Mouse (Mus musculus) gastrocnemius, adult 2 months (tissue): ENCODE data around the gene Srpr. TPM values are rescaled to one million over a fixed set of nuclear protein-coding genes. Genes with fewer than 3 reads are reported as not detected.

Experiments used
- DNase-seq: peaks from one replicate; pipeline ENCODE4 v3.0.0; 2022
- H3K27ac ChIP-seq: fragments of 200-600 bp; 2 replicates; pipeline ENCODE4 v1.8.1; 2022; ENCODE audit warnings: mild to moderate bottlenecking
- H3K4me3 ChIP-seq: fragments of 200-600 bp; 2 replicates; pipeline ENCODE4 v1.8.1; 2022; ENCODE audit warnings: mild to moderate bottlenecking, moderate library complexity
- CTCF ChIP-seq: fragments of 200-600 bp; IDR thresholded peaks from 2 replicates; pipeline ENCODE4 v1.8.1; 2022; ENCODE audit warnings: antibody characterized with exemption, mild to moderate bottlenecking, moderate library complexity
- intact Hi-C: fragments of 180-260 bp; cut with DNase I; formaldehyde crosslinking; loops from one replicate; pipeline ENCODE4 v1.15.1; 2025
- total RNA-seq, 2 experiments: library from RNA; stranded (reverse); gene quantifications; 2 replicates each; pipeline ENCODE4 v1.2.3; 2021

Gene Srpr
- total RNA-seq, 2 experiments from 2014 or later: 222 to 262 TPM

DNA sequence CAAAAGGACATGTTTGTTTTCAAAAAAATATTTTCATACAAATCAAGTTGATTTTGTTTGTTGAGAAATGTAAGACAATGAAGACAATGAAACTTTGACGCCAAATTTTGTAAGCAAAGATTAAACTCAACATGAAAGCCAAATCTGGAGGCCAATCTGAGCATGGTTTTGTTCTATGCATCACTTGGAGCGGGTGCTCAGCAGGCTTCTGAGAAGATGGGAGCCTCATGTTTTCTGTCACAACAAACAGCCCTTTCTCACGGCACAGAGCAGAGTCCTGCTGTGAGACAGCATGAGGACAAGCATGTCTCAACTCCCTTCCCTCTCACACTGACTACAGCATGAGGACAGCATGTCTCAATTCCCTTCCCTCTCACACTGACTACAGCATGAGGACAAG, 36.0 kb downstream of the Srpr start:
- no peak overlapping the region for H3K4me3 ChIP-seq
- H3K27ac ChIP-seq: peak overlapping the region; percentile 28; the same call in 1 of the 2 replicates
- intact Hi-C loops: loop anchor here (5.0 kb wide), 1 partner anchor 39 kb away; no protein-coding TSS in a partner anchor
- TF ChIP-seq CTCF: no peak
- DNase-seq: no peak

DNA sequence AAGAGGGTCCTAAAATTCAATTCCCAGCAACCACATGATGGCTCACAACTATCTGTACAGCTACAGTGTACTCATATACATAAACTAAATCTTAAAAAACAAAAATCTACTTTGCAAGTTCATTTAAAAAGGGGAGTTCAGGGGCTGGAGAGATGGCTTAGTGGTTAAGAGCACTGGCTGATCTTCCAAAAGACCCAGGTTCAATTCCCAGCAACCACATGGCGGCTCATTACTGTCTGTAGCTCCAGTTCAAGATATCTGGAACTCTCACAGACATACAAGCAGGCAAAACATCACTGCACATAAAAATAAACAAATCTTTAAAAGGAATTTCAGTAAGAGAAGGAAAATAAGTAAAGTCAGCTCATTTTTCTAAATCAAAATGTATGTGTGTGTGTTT, 38.4 kb downstream of the Srpr start:
- no peak for DNase-seq
- Histone ChIP-seq H3K27ac (peak overlapping the region; percentile 67), H3K4me3 (no peak overlapping the region)
- intact Hi-C loops: loop anchor here (5.0 kb wide), 1 partner anchor 41 kb away; no protein-coding TSS in a partner anchor
- no peak for TF ChIP-seq CTCF

DNA sequence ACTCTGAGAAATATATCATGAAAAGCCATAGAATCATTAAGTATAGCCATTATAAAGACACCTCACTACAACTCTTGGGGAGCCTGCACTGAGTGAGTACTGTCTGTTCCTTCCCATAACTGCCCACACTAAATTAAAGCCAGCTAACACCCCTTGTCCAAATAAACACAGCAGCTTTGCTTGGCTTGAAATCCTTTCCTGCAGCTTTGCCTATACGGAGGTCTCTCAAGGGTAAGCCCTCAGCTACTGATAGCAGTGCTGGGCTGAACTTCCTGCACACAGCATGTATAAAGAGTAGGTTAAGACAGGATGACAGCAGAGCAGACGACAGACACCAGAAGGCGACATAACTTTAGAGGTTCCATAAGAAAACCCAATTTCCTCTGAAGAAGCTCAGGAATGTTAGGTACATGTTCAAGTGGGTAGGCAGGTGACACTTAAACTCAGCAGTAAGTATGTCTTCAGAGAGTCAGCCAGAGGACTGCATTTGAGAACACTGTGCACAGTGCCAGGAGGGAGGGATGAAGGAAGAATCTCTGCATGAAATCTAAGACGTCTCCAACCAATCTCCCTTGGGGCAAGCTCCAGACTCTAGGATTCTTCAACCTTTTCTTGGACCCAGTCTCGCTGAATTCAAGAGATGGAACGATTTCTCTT, 39.1 kb downstream of the Srpr start:
- Histone ChIP-seq H3K27ac (peak overlapping the region; percentile 67), H3K4me3 (no peak overlapping the region)
- peak; percentile 59 for DNase-seq
- intact Hi-C loops: loop anchor here (5.0 kb wide), 1 partner anchor 42 kb away; no protein-coding TSS in a partner anchor
- no peak for TF ChIP-seq CTCF

DNA sequence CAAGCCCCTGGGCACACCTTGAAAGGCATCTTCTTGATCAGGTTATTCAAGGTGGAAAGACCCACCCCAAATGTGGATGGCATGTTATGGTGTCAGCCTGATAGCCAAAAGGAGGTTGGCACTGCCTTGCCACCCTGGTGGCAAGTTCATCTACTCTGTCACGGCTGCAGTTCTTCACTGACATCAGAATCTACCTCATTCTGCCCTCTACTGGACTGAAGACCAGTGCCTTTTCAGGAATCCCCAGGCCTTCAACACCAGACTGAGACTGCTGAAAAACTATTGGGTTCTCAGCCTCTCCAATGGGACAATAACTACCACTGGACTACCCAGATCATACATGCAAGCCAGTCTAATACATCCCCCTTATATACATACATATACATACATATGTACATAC, 39.8 kb downstream of the Srpr start:
- peak; percentile 42 for TF ChIP-seq CTCF
- intact Hi-C loops: loop anchor here (5.0 kb wide), 1 partner anchor 42 kb away; no protein-coding TSS in a partner anchor
- no peak for DNase-seq
- no peak overlapping the region for H3K4me3 ChIP-seq
- peak overlapping the region; percentile 67 for H3K27ac ChIP-seq

- Histone ChIP-seq H3K4me3 (no peak overlapping the region), H3K27ac (no peak overlapping the region)
- DNase-seq: no peak
- TF ChIP-seq CTCF: no peak
- intact Hi-C loops: no loop called here
Observed at GRCm38 (mm10) chr9:35247405-35247804, 47.4 kb downstream of the Srpr start.

- intact Hi-C loops: no loop called here
- no peak for TF ChIP-seq CTCF
- no peak overlapping the region for H3K4me3 ChIP-seq
- DNase-seq: no peak
- H3K27ac ChIP-seq: no peak overlapping the region
Observed at GRCm38 (mm10) chr9:35249476-35249875, 49.5 kb downstream of the Srpr start.

DNA sequence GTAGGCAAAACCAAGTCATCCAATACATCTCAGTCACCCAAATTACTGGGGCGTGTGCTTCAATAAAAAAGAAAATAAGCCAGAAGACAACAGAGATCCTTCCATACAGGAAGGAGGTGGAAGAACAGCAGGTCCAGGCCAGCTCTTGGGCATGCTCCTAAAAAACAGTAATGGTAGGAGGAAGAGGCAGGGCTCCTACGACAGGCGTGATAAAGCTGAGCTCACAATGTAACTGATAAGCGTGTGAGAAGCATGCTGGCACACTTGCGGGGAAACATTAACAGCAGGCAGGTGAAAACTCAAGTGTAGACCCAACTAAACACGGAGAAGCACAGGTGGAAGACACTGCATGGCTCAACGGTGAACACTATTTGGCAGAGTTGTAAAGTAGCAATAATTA, 57.4 kb downstream of the Srpr start:
- Histone ChIP-seq H3K4me3 (no peak overlapping the region), H3K27ac (no peak overlapping the region)
- DNase-seq: no peak
- no peak for TF ChIP-seq CTCF
- intact Hi-C loops: no loop called here

GRCm38 (mm10) chr9:35262418-35262817, 62.4 kb downstream of the Srpr start:
- Histone ChIP-seq H3K27ac (no peak overlapping the region), H3K4me3 (no peak overlapping the region)
- intact Hi-C loops: no loop called here
- no peak for TF ChIP-seq CTCF
- no peak for DNase-seq

DNA sequence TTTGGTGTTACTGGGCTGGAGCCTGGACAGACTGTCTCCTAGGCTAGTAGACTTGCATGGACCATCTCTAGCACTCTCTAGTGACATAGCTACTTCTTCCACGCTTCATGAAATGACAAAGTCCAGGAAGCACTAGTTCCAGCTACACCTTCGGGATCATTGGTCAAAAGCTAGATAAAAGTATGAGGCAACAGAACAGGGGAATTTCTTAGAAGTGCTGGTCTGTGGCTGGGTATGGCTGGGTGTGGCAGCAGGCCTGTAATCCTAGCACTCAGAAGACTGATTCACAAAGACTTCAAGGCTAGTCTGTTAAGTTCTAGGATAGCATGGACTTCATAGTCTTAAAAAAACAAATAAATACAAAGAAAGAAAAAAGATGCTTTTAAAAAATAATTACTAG, 63.5 kb downstream of the Srpr start:
- no peak overlapping the region for H3K27ac ChIP-seq
- no peak for TF ChIP-seq CTCF
- H3K4me3 ChIP-seq: no peak overlapping the region
- no peak for DNase-seq
- intact Hi-C loops: no loop called here

- Histone ChIP-seq H3K27ac (no peak overlapping the region), H3K4me3 (no peak overlapping the region)
- no peak for DNase-seq
- no peak for TF ChIP-seq CTCF
- intact Hi-C loops: no loop called here
Observed at GRCm38 (mm10) chr9:35264509-35264908, 64.5 kb downstream of the Srpr start.

DNA sequence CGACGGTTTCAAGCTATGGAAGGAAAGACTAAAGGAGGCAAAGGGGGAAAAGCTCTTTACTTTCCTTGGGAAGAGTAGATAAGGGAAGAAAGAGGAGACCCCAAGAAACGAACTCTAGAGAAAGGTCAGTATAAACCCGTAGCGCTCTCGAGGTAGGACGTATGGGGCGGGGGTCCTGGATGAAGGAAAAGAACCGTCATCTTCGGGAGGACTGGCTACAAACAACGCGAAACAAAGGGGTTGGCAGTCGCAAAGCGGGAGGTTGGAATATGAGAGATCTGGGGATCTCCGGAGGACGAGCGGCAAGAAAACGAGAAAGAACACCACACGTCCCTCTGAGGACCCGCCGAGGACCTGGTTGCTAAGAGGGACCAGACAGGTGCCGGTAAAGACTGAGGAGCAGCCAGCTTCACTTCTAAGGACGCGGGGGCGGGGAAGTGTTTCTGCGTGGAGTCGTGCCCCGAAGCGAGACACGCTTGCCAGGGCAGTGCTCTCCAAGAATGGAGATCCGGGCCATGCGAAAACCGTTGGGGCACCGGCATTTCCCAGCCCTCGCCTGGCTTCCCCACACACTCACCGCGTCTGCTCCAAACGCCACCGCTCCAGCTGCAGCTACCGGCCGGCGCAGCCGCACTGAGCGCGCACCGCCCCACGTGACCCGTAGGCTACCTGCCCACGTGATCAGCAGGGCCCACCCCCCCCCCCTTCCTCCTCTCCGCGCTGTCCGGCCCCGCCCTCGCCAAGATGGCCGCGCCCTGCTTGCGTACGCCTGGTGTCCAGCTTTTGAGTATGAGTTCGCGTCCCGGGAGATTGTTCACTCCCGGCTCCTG, 67.4 kb downstream of the Srpr start, which contains the start of the genes Fam118b and Rpusd4:
Gene Fam118b, minus strand, starts transcription at position 660 of the 830 bp plus-strand sequence.
Gene Rpusd4, plus strand, starts transcription at position 720 of the 830 bp plus-strand sequence.
- TF ChIP-seq CTCF: no peak
- intact Hi-C loops: loop anchor here (5.0 kb wide), 2 partner anchors 55 to 150 kb away; partner anchors contain the start of genes Foxred1 and St3gal4

GRCm38 (mm10) chr9:35267976-35268715, 68.2 kb downstream of the Srpr start:
- peak overlapping the region; percentile 87 for H3K27ac ChIP-seq

More for the DNA sequence above, 67.4 kb downstream of the Srpr start, which contains the start of the genes Fam118b and Rpusd4:
- H3K4me3 ChIP-seq: peak within 1 kb of the TSS; percentile 74
- peak; percentile 96 for DNase-seq
- H3K27ac ChIP-seq: peak within 1 kb of the TSS; percentile 87

More at GRCm38 (mm10) chr9:35267976-35268715, 68.2 kb downstream of the Srpr start:
- intact Hi-C loops: loop anchor here (5.0 kb wide), 2 partner anchors 56 to 151 kb away; partner anchors contain the start of genes Foxred1 and St3gal4
- no peak for DNase-seq
- no peak for TF ChIP-seq CTCF
- H3K4me3 ChIP-seq: peak overlapping the region; percentile 74
